Mouse (Mus musculus): ENCODE measurements around the gene Hoxd13. TPM values are rescaled to one million over a fixed set of nuclear protein-coding genes. Genes with fewer than 3 reads are reported as not detected.

Gene Hoxd13
- not detected for total RNA-seq (2021)
- long read RNA-seq, experiment 1: 0 reads
- long read RNA-seq, experiment 2: 0 reads

- no peak for DNase-seq (ENCODE audit: low spot score)
These were observed at the start of gene Hoxd13 for GRCm38 (mm10) chr2:74667842-74668357. Gene Hoxd13 (plus strand): TSS chr2:74668310.

- no peak for DNase-seq (ENCODE audit: low spot score)
These were observed 48.3 kb upstream of the Hoxd13 start for GRCm38 (mm10) chr2:74619676-74620246.

GRCm38 (mm10) chr2:74620368-74620767 lies 47.7 kb upstream of the Hoxd13 start:
- no peak for DNase-seq (ENCODE audit: low spot score)

- no peak for DNase-seq (ENCODE audit: low spot score)
These were observed 32.7 kb upstream of the Hoxd13 start for GRCm38 (mm10) chr2:74635412-74635811.

- no peak for DNase-seq (ENCODE audit: low spot score)
These were observed 25.7 kb upstream of the Hoxd13 start for GRCm38 (mm10) chr2:74642431-74642830.

GRCm38 (mm10) chr2:74645631-74646030 lies 22.5 kb upstream of the Hoxd13 start:
- DNase-seq (ENCODE audit: low spot score): no peak

GRCm38 (mm10) chr2:74647082-74647864 lies 20.8 kb upstream of the Hoxd13 start:
- DNase-seq (ENCODE audit: low spot score): no peak

- DNase-seq (ENCODE audit: low spot score): no peak
These were observed 15.1 kb upstream of the Hoxd13 start for GRCm38 (mm10) chr2:74652996-74653340.

GRCm38 (mm10) chr2:74653781-74654535 lies 14.2 kb upstream of the Hoxd13 start:
- no peak for DNase-seq (ENCODE audit: low spot score)

- DNase-seq (ENCODE audit: low spot score): no peak
These were observed 13.2 kb upstream of the Hoxd13 start for GRCm38 (mm10) chr2:74654743-74655419.

- DNase-seq (ENCODE audit: low spot score): peak; percentile 34
These were observed 12.7 kb upstream of the Hoxd13 start for GRCm38 (mm10) chr2:74655420-74655781.

GRCm38 (mm10) chr2:74655821-74656631 lies 12.1 kb upstream of the Hoxd13 start:
- DNase-seq (ENCODE audit: low spot score): no peak

- DNase-seq (ENCODE audit: low spot score): no peak
These were observed 11.5 kb upstream of the Hoxd13 start for GRCm38 (mm10) chr2:74656632-74657021.

- DNase-seq (ENCODE audit: low spot score): no peak
These were observed 10.7 kb upstream of the Hoxd13 start for GRCm38 (mm10) chr2:74657251-74658023.

GRCm38 (mm10) chr2:74658024-74658666 lies 10.0 kb upstream of the Hoxd13 start:
- no peak for DNase-seq (ENCODE audit: low spot score)

- no peak for DNase-seq (ENCODE audit: low spot score)
These were observed 9.3 kb upstream of the Hoxd13 start for GRCm38 (mm10) chr2:74658667-74659371.

GRCm38 (mm10) chr2:74659507-74660005 lies 8.6 kb upstream of the Hoxd13 start, which contains the start of gene Evx2:
Gene Evx2 (minus strand): TSS chr2:74659557.
- no peak for DNase-seq (ENCODE audit: low spot score)
